Mouse (Mus musculus) gastrocnemius, adult 18-20 months (tissue): ENCODE measurements around the gene Dapk3. TPM values are rescaled to one million over a fixed set of nuclear protein-coding genes. Genes with fewer than 3 reads are reported as not detected.
"Not testable (repeated sequence)": the region's sequence is repeated elsewhere in the genome, so short reads cannot be mapped to it uniquely, and the experiment has no call there.

Source experiments
- DNase-seq: peaks from one replicate; pipeline ENCODE4 v3.0.0; 2021; ENCODE audit warnings: low spot score
- total RNA-seq, 2 experiments: library from RNA; stranded (reverse); gene quantifications; 2 replicates each; pipeline ENCODE4 v1.2.3; 2021

Dapk3 gene
- total RNA-seq, 2 experiments from 2014 or later, result 25.5 to 28.4 TPM

DNA sequence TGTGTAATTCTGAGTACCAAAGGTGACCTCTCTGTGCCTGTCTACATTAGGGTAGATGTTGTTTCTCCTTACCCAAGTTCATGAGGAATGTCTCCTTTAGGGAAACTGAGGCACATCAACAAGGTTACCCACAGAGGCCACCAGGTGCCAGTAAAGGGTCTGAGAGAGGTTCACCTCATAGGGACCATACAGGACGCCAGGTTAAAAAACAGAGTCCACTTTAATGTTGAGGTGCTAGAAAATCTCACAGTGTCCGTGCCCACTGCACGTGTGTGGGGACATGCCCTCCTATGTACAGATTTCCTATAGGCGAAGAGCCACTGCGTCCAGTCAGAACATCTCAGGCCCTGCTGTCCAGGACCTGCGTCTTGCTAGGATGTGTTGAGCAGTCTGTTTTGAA is 16.2 kb downstream of the Dapk3 start:
- DNase-seq, result no peak

GRCm38 (mm10) chr10:81200141-81200540 is 17.3 kb downstream of the Dapk3 start:
- DNase-seq, result no peak

GRCm38 (mm10) chr10:81200605-81201287 is 17.9 kb downstream of the Dapk3 start:
- DNase-seq, result no peak

- DNase-seq, result peak; percentile 83
Observed at GRCm38 (mm10) chr10:81201807-81202758, 19.3 kb downstream of the Dapk3 start, which contains the start of gene Nmrk2. TSS of gene Nmrk2 (minus strand) at chr10:81202051.

GRCm38 (mm10) chr10:81202978-81203720 is 20.3 kb downstream of the Dapk3 start:
- DNase-seq, result no peak

- DNase-seq, result no peak
Observed at GRCm38 (mm10) chr10:81204137-81204536, 21.3 kb downstream of the Dapk3 start.

DNA sequence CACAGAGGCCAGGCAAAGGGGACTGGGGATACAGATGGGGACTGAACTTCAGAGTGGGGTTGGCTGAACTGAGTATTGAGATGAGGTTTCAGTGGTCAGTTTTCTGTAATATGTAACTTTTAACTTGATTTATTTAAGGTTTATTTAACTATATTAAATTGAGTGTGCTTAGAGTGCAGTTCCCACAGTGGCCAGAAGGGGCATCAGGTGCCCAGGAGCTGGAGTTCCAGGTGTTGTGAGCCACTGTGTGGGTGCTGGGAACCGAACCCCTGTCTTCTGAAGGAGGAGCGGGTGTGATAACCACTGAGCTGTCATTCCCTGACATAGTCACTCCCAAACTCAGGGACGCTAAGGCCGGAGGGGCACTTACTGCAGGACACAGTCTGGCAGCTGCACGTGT is 27.3 kb downstream of the Dapk3 start:
- DNase-seq, result no peak

GRCm38 (mm10) chr10:81216260-81216659 is 33.5 kb downstream of the Dapk3 start:
- DNase-seq, result no peak

GRCm38 (mm10) chr10:81216810-81217209 is 34.0 kb downstream of the Dapk3 start:
- DNase-seq, result no peak

DNA sequence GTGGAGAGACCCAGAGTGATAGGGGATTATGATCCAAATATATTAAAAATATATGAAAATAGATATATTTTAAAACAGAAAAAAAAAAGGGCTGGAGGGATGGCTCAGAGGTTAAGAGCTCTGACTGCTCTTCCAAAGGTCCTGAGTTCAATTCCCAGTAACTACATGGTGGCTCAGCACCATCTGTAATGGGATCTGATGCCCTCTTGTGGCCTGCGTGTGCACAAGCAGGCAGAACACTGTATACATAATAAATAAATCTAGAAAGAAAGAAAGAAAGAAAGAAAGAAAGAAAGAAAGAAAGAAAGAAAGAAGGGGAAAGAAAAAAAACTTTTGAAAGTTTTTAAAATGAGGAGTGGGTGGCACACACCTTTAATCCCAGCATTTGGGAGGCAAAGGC is 34.5 kb downstream of the Dapk3 start:
- not testable (repeated sequence) for DNase-seq

GRCm38 (mm10) chr10:81217964-81218363 is 35.2 kb downstream of the Dapk3 start:
- DNase-seq, result peak; percentile 78

DNA sequence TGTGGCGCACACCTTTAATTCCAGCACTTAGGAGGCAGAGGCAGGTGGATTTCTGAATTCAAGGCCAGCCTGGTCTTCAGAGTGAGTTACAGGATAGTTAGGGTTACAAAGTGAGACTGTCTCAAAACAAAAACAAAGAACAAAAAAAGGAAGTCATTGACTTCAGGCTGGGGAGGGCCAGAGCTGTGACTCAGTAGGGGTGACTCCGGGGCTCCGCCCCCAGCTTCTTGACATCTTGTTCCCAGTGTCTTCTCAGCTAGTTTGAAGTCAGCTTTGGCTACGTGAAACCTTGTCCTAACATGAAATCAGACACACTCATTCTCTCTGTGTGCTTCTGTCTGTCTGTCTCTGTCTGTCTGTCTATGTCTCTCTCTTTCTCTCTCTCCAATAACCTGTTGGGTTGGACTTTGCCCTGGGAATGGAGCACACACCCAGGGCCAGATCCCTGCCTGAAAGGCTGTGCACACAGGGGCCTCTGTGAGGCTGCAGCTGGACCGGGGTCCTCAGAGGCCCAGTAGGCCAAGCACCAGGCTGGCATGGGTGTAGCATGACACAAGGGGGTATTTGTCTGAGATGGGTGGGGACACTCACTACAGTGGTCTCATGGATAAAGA is 38.7 kb downstream of the Dapk3 start:
- no peak for DNase-seq

DNA sequence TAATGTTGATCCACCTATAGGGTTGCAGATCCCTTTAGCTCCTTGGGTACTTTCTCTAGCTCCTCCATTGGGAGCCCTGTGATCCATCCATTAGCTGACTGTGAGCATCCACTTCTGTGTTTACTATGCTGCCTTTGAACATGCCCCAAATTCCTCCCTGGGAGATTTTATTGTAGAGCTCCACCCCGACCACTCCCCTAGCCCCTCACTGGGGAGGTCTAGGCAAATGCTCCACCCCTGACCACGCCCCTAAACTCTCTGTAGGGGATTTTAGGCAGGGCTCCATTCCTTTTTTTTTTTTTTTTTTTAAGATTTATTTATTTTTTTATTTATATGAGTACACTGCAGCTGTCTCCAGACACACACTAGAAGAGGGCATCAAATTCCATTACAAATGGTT is 40.9 kb downstream of the Dapk3 start:
- not testable (repeated sequence) for DNase-seq

DNA sequence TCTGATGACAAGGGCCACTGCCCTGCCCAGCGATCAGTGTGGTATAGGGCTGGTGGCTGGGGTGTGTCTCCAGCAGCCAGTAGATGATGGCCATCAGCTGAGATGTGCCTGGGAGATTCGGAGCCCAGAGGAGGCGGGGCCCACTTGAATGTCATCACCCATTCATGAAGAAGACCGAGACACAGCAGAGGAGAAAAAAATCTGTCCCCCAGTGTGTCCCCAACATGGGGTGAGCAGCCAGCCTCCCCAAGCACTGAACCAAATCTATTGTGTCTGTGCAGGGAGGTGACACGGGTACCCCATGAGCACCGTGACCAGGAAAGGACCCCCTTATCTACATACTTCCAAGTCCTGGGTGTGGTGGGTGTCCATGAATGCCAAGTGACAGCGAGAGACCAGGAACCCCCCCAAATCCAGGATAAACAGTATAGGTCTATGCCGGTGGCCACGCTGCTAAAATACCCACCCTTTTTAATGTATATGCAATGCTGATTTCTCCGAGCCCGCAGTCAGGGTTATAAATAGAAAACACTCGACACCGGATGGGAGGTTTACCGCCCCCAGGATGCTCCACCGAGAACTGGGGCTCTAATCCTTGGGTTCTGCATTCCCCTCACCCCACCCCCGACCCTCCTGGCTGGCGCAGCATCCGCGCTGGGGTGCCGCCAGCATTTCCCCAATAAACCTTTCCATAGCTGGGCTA is 47.1 kb downstream of the Dapk3 start:
- no peak for DNase-seq

- DNase-seq, result no peak
Observed at GRCm38 (mm10) chr10:81230438-81231332, 47.9 kb downstream of the Dapk3 start, which contains the start of gene Atcay. TSS of gene Atcay (minus strand) at chr10:81230833.

- no peak for DNase-seq
Observed at GRCm38 (mm10) chr10:81231436-81231835, 48.6 kb downstream of the Dapk3 start.

DNA sequence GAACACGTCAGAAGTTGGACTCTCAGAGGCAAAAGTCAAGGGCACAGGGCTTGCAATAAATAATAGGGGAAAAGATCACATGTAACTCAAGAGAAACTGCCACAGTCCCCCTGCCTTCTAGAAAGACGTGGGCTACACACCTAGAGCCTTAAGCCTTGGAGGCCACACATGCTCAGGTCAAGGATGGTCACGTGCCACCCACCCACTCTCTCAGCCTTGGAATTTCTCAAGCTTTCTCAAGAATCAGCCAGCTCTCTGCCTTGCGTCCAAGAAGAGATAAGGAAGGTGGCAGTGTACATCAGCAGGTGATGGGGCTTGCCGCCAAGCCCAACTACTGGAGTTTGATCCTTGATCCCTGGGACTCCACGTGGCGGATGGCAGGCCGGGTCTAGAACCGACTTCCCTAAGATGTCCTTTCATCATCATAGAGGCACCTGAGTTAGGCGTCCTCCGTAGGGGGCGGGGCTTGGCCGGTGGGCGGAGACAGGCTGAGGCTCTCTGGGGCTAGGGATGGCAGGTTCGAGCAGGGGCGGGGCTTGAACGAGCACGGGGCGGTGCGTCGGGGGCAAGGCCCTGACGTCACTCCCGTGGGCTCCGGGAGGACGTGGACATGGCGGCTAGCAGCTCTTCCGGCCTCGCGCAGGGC is 49.9 kb downstream of the Dapk3 start, which contains the start of gene Zfr2:
Zfr2 (plus strand) TSS at position 576 of the 646 bp plus-strand sequence.
- peak; percentile 88 for DNase-seq

DNA sequence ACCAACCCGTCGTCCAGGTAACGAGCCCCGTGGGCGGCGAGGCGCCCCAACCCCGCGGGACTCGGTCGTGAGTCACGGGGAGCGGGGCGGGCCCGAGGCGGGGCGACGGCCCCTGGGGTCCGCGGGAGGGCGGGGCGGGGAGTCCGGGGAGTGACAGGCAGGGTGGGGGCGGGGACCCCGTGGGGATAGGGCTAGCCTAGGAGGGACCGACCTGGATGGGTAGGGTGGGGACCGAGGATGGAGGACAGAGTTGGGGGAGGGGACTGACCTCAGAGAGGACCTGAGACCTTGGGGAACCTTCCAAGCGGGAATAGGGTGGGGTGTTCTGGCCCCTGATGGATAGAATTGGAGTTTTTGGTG is 50.4 kb downstream of the Dapk3 start:
- DNase-seq, result no peak

DNA sequence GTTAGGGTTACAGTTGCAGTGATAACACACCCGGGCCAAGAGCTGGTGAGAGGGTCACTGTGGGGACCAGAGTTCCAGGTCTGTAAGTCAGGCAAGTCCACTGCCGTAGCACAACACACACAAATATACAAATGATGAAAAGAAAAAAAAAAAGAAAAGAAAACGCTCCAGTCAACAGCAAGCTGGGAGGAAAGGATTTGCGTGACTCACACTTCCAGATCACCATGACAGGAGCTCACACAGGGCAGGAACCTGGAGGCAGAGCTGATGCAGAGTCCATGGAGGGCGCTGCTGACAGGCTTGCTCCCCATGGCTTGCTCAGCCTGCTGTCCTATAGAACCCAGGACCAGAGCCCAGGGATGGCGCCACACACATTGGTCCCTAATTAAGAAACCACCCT is 51.4 kb downstream of the Dapk3 start:
- no peak for DNase-seq
